Mouse (Mus musculus): ENCODE results near the gene Agrp. TPM values are rescaled to one million over a fixed set of nuclear protein-coding genes. Genes with fewer than 3 reads are reported as not detected.

Gene Agrp
- total and polyA plus RNA-seq, 2 experiments from 2014 or later: 0.53 TPM; not detected in 1

- DNase-seq (ENCODE audit: low spot score): peak; percentile 52
These were observed 24.2 kb downstream of the Agrp start for GRCm38 (mm10) chr8:105613037-105613436.

DNA sequence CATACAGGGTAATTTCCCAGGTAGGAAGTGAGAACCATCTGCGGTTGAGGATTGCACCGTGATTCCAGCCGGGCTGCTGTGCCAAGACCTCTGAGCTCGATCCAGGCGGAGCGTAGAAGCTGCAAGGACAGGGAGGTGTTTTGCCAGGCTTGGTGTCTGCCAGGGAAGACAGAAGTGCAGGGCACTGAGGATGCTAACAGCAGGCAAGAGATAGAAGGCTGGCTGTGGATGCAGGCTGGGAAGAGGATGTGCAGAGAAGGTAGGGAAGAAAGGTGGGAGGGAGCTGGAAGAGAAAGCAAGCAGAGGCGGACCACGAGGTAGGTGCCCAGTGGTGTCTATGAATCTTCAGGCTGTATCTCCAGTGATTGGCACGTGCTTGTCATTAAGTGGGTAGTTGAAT is 25.4 kb downstream of the Agrp start:
- Histone ChIP-seq H3K4me2 (ENCODE audit: low read depth, low read length) (no peak overlapping the region), H3K9ac (replicated peaks; ENCODE audit: low read depth, low read length) (no peak overlapping the region), H3K36me3 (replicated peaks; ENCODE audit: control insufficient read depth, insufficient read depth, low read length) (peaks cover 26% of the 10 kb centered on the region), H3K27ac (ENCODE audit: low read depth) (no peak overlapping the region), H3K9me3 (replicated peaks; ENCODE audit: control insufficient read depth, low read length) (no peaks in the 10 kb centered on the region), H3K4me1 (ENCODE audit: control insufficient read depth, insufficient read depth) (peaks cover 34% of the 10 kb centered on the region), H3K27me3 (ENCODE audit: control insufficient read depth, insufficient read depth, low read length) (no peaks in the 10 kb centered on the region), H3K4me3 (ENCODE audit: low read depth, low read length) (no peak overlapping the region)
- no peak for DNase-seq (ENCODE audit: low spot score)
- WGBS: 84% methylated on average over 9 of the region's 9 CpGs
- ATAC-seq (ENCODE audit: insufficient read depth, low read depth): no peak
- TF ChIP-seq EP300 (IDR thresholded peaks at IDR 0.05; ENCODE audit: low read depth): no peak
- no peak for TF ChIP-seq CTCF (IDR thresholded peaks at IDR 0.05; ENCODE audit: low read depth)

More at GRCm38 (mm10) chr8:105613037-105613436, 24.2 kb downstream of the Agrp start:
- TF ChIP-seq CTCF (IDR thresholded peaks at IDR 0.05; ENCODE audit: low read depth) (no peak), EP300 (IDR thresholded peaks at IDR 0.05; ENCODE audit: low read depth) (no peak)
- Histone ChIP-seq H3K36me3 (replicated peaks; ENCODE audit: control insufficient read depth, insufficient read depth, low read length) (peaks cover 38% of the 10 kb centered on the region), H3K9me3 (replicated peaks; ENCODE audit: control insufficient read depth, low read length) (no peaks in the 10 kb centered on the region), H3K27ac (ENCODE audit: low read depth) (peak overlapping the region; percentile 65), H3K4me2 (ENCODE audit: low read depth, low read length) (peak overlapping the region; percentile 70), H3K9ac (replicated peaks; ENCODE audit: low read depth, low read length) (0 out of 2 replicates have a peak overlapping the region, but pooled peaks have one; percentile 23), H3K4me1 (ENCODE audit: control insufficient read depth, insufficient read depth) (peaks cover 22% of the 10 kb centered on the region), H3K27me3 (ENCODE audit: control insufficient read depth, insufficient read depth, low read length) (no peaks in the 10 kb centered on the region), H3K4me3 (ENCODE audit: low read depth, low read length) (peak overlapping the region; percentile 50)
- peak; percentile 45; the same call in 1 of the 2 replicates for ATAC-seq (ENCODE audit: insufficient read depth, low read depth)
- 7% methylated on average over 20 of the region's 20 CpGs for WGBS

DNA sequence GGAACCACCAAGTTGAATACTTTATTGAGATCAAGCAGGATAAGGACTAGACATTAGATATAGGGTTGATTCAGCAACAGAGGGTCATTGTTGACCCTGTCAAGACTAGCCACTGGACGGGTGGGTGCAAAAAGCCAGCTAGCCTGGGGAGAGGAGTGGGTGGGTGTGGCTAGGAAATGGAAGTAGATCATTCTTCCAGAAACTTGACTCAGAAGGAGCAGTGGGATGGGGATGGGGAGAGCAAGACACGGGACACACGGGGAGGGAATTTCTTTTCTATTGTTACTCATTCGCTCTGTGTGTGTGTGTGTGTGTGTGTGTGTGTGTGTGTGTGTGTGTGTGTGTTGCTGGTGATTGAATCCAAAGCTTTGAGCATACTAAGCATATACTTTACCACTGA is 27.4 kb downstream of the Agrp start:
- Histone ChIP-seq H3K36me3 (replicated peaks; ENCODE audit: control insufficient read depth, insufficient read depth, low read length) (peaks cover 5% of the 10 kb centered on the region; the same call in 1 of the 2 replicates), H3K4me1 (ENCODE audit: control insufficient read depth, insufficient read depth) (peaks cover 34% of the 10 kb centered on the region), H3K4me2 (ENCODE audit: low read depth, low read length) (no peak overlapping the region), H3K4me3 (ENCODE audit: low read depth, low read length) (no peak overlapping the region), H3K9me3 (replicated peaks; ENCODE audit: control insufficient read depth, low read length) (no peaks in the 10 kb centered on the region), H3K27ac (ENCODE audit: low read depth) (no peak overlapping the region), H3K9ac (replicated peaks; ENCODE audit: low read depth, low read length) (no peak overlapping the region), H3K27me3 (ENCODE audit: control insufficient read depth, insufficient read depth, low read length) (no peaks in the 10 kb centered on the region)
- no peak for ATAC-seq (ENCODE audit: insufficient read depth, low read depth)
- TF ChIP-seq EP300 (IDR thresholded peaks at IDR 0.05; ENCODE audit: low read depth) (no peak), CTCF (IDR thresholded peaks at IDR 0.05; ENCODE audit: low read depth) (no peak)
- DNase-seq (ENCODE audit: low spot score): no peak
- 58% methylated on average over 4 of the region's 4 CpGs for WGBS

DNA sequence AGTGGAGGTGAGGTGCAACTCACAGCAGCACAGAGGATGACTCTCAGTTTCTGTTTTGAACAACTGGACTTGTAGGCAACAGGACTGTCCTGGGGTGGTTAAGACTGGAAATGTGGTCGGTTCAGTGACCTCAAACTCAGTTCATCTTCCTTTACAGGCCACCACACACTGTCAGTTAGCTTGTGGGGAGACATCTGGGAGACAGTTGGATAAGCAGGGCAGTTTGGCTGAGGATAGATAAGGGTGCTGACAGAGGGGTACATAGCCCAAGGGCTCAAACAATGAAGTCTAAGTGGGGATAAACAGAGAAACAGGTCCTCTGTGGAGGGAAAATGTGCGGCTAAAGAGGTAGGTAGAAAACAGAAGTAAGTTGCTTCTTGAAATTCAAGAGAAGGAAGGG is 27.8 kb downstream of the Agrp start:
- peaks cover 34% of the 10 kb centered on the region for H3K4me1 ChIP-seq (ENCODE audit: control insufficient read depth, insufficient read depth)
- H3K9me3 ChIP-seq (replicated peaks; ENCODE audit: control insufficient read depth, low read length): no peaks in the 10 kb centered on the region
- WGBS: 56% methylated on average over 2 of the region's 2 CpGs
- no peak for ATAC-seq (ENCODE audit: insufficient read depth, low read depth)
- no peak overlapping the region for H3K4me2 ChIP-seq (ENCODE audit: low read depth, low read length)
- no peak overlapping the region for H3K27ac ChIP-seq (ENCODE audit: low read depth)
- H3K4me3 ChIP-seq (ENCODE audit: low read depth, low read length): no peak overlapping the region
- no peak for DNase-seq (ENCODE audit: low spot score)
- TF ChIP-seq CTCF (IDR thresholded peaks at IDR 0.05; ENCODE audit: low read depth): no peak
- TF ChIP-seq EP300 (IDR thresholded peaks at IDR 0.05; ENCODE audit: low read depth): no peak
- H3K9ac ChIP-seq (replicated peaks; ENCODE audit: low read depth, low read length): no peak overlapping the region
- no peaks in the 10 kb centered on the region for H3K27me3 ChIP-seq (ENCODE audit: control insufficient read depth, insufficient read depth, low read length)
- H3K36me3 ChIP-seq (replicated peaks; ENCODE audit: control insufficient read depth, insufficient read depth, low read length): peaks cover 4% of the 10 kb centered on the region; the same call in 1 of the 2 replicates

- TF ChIP-seq EP300 (IDR thresholded peaks at IDR 0.05; ENCODE audit: low read depth) (no peak), CTCF (IDR thresholded peaks at IDR 0.05; ENCODE audit: low read depth) (peak; percentile 48)
- Histone ChIP-seq H3K27me3 (ENCODE audit: control insufficient read depth, insufficient read depth, low read length) (no peaks in the 10 kb centered on the region), H3K4me1 (ENCODE audit: control insufficient read depth, insufficient read depth) (peaks cover 20% of the 10 kb centered on the region), H3K36me3 (replicated peaks; ENCODE audit: control insufficient read depth, insufficient read depth, low read length) (peaks cover 4% of the 10 kb centered on the region; the same call in 1 of the 2 replicates), H3K9me3 (replicated peaks; ENCODE audit: control insufficient read depth, low read length) (no peaks in the 10 kb centered on the region), H3K9ac (replicated peaks; ENCODE audit: low read depth, low read length) (no peak overlapping the region), H3K4me2 (ENCODE audit: low read depth, low read length) (peak overlapping the region; percentile 81; the same call in 1 of the 2 replicates), H3K27ac (ENCODE audit: low read depth) (no peak overlapping the region), H3K4me3 (ENCODE audit: low read depth, low read length) (no peak overlapping the region)
- 33% methylated on average over 4 of the region's 4 CpGs for WGBS
- ATAC-seq (ENCODE audit: insufficient read depth, low read depth) (no peak), DNase-seq (ENCODE audit: low spot score) (no peak)
These were observed 29.5 kb downstream of the Agrp start for GRCm38 (mm10) chr8:105607684-105608083.

GRCm38 (mm10) chr8:105607062-105607461 is 30.1 kb downstream of the Agrp start:
- peak overlapping the region; percentile 81 for H3K4me2 ChIP-seq (ENCODE audit: low read depth, low read length)
- H3K4me3 ChIP-seq (ENCODE audit: low read depth, low read length): peak overlapping the region; percentile 85
- H3K27ac ChIP-seq (ENCODE audit: low read depth): peak overlapping the region; percentile 94
- H3K9ac ChIP-seq (replicated peaks; ENCODE audit: low read depth, low read length): peak overlapping the region; percentile 43
- ATAC-seq (ENCODE audit: insufficient read depth, low read depth): no peak
- no peaks in the 10 kb centered on the region for H3K9me3 ChIP-seq (replicated peaks; ENCODE audit: control insufficient read depth, low read length)
- no peak for DNase-seq (ENCODE audit: low spot score)
- no peaks in the 10 kb centered on the region for H3K27me3 ChIP-seq (ENCODE audit: control insufficient read depth, insufficient read depth, low read length)
- H3K36me3 ChIP-seq (replicated peaks; ENCODE audit: control insufficient read depth, insufficient read depth, low read length): peaks cover 4% of the 10 kb centered on the region; the same call in 1 of the 2 replicates
- no peak for TF ChIP-seq EP300 (IDR thresholded peaks at IDR 0.05; ENCODE audit: low read depth)
- TF ChIP-seq CTCF (IDR thresholded peaks at IDR 0.05; ENCODE audit: low read depth): no peak
- peaks cover 20% of the 10 kb centered on the region for H3K4me1 ChIP-seq (ENCODE audit: control insufficient read depth, insufficient read depth)
- 5% methylated on average over 10 of the region's 10 CpGs for WGBS

All from heart, postnatal 0 days (tissue).